Mouse (Mus musculus): Measurements from ENCODE around the gene Ric8b.

DNA sequence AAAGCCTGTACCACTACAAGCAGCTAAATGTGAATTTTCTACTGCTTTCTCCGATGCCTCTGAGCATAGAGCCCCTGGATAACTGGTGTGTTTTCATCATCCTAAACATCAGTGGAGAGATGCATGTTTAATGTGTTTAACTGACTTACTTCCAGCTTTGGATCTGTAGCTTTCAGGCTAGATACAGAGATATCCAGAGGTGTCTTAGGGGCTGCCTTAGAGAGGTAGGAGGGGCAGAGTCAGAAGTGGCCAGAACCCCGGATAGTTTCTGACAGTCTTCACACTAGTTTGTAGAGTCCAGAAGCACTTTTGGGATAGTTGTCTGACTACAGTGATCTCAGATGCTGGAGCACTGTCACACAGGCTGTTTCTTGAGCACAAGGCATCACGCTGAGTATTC lies 77.6 kb downstream of the Ric8b start:
- no peak for TF ChIP-seq CTCF (IDR thresholded peaks at IDR 0.05; ENCODE audit: insufficient read depth, low read length)
- no peak for TF ChIP-seq POLR2A (IDR thresholded peaks at IDR 0.05; ENCODE audit: borderline replicate concordance, extremely low read depth, low read depth, low read length)

Measured in lung, adult 2 months (tissue).